Mouse (Mus musculus): ENCODE results near the gene Socs2. TPM values are rescaled to one million over a fixed set of nuclear protein-coding genes. Genes with fewer than 3 reads are reported as not detected.

Gene Socs2
- polyA plus RNA-seq (2012; ENCODE audit: low replicate concordance): 9.9 and 29.8 TPM in 2 replicates

DNA sequence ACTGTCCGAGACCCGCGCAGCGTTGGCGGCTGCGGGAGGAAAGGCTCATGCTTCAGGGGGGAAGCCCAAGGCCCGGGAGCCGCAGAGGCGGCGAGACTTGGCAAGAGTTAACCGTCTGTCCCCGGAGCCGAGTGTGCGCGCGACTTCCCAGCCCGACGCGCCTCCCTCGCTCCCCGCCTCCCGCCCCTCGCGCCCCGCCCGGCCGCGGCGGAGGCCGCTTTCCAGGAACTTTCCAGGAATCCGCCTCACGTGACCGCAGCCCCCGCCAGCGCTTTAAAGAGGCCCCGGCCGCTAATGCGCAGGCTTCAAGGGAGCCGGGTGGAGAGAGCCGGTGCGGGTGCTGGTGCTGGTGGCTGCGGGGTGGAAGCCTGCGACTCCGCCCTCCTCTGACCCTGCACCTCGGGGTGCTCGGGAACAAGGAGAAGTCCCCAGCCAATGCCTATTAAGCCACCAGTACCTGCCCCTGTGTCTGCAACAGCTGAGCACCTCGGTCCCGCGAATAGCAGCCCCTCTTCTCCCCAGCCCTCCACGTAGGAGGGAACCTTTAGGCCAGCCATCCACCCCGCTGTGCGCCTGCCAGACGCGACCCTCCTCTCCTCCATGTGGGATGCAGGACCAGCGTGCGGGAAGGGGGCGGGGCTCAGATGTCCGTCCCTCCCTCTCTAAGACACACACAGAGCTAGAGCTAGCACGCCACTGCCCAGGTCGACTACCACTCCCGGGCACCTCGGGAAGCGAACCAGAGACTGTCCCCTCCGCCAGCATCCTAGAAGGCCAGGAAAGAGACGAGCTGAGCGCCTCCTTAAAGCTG, at the start of gene Socs2:
Socs2 (minus strand) TSS at position 496 of the 811 bp plus-strand sequence.

Other genes with a start within 250 kb of the Socs2 start
- 18.7 and 19.0 TPM in 2 replicates for gene Cradd, start 93.0 kb downstream of the Socs2 start, polyA plus RNA-seq (2012; ENCODE audit: low replicate concordance)
- 7.1 and 9.6 TPM in 2 replicates for gene Mrpl42, start 84.8 kb upstream of the Socs2 start, polyA plus RNA-seq (2012; ENCODE audit: low replicate concordance)
- gene Ube2n, start 98.0 kb upstream of the Socs2 start, polyA plus RNA-seq (2012; ENCODE audit: low replicate concordance): 13.5 and 40.0 TPM in 2 replicates
- 19.4 and 39.2 TPM in 2 replicates for gene Nudt4, start 147.0 kb upstream of the Socs2 start, polyA plus RNA-seq (2012; ENCODE audit: low replicate concordance)